Mouse (Mus musculus) liver, embryonic 14.5 days (tissue): ENCODE results near the gene Ltc4s.

Experiments
- CTCF ChIP-seq: IDR thresholded peaks from 2 replicates; pipeline ENCODE4 v1.5.1; 2016; ENCODE audit warnings: antibody characterized with exemption, low read depth, control low read depth
- EP300 ChIP-seq: IDR thresholded peaks from 2 replicates; pipeline ENCODE4 v1.6.1; 2016; ENCODE audit warnings: antibody characterized with exemption, low read depth

DNA sequence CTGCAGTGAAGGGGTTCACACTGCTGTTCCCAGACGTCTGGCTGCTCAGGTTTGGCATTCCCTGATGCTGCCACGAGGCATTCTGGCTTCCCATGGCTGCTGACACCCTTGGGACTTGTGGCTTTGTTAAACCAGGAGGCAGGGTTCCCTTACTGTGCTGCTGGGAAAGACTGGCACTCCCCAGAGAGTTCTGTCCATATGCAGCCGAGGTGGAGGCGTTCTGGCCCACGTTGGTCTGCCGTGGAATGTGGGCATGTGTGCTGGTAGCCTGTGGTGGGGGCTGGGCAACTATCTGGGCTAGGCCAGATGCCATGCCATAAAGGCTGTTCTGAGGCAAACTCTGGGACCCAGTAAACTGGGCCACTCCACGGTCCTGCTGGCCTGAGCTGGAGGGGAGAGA, 19.9 kb upstream of the Ltc4s start:
- TF ChIP-seq CTCF (no peak), EP300 (no peak)
